Mouse (Mus musculus) large intestine, adult 2 months (tissue): ENCODE data around the gene Enpp1. TPM values are rescaled to one million over a fixed set of nuclear protein-coding genes. Genes with fewer than 3 reads are reported as not detected.

Experiments
- DNase-seq: peaks from one replicate; pipeline ENCODE4 v3.0.0-alpha.2; 2012; ENCODE audit warnings: low read depth, low spot score
- WGBS: fragments of 180-500 bp; shearing (Covaris S2); methylation state at CpG from one replicate; pipeline ENCODE4 v1.1.7; 2018; 5-methylcytosine and 5-hydroxymethylcytosine counted together
- polyA plus RNA-seq: library from polyadenylated mRNA; depleted of rRNA; stranded (reverse); fragments of >200 nt; gene quantifications from 2 replicates; pipeline ENCODE4 v1.2.3, GENCODE M21; 2012

Enpp1 gene
- polyA plus RNA-seq, 1 experiment = 2.9 TPM

GRCm38 (mm10) chr10:24712367-24712761, 405 bp upstream of the Enpp1 start:
- 9% methylated on average over 15 of the region's 15 CpGs for WGBS
- DNase-seq = no peak

GRCm38 (mm10) chr10:24711071-24711470, 888 bp downstream of the Enpp1 start:
- no peak for DNase-seq
- 8% methylated on average over 10 of the region's 10 CpGs for WGBS

GRCm38 (mm10) chr10:24710361-24710760, 1.6 kb downstream of the Enpp1 start:
- 88% methylated on average over 6 of the region's 6 CpGs for WGBS
- no peak for DNase-seq

GRCm38 (mm10) chr10:24707745-24708144, 4.2 kb downstream of the Enpp1 start:
- WGBS = 57% methylated on average over 6 of the region's 6 CpGs

GRCm38 (mm10) chr10:24706431-24707140, 5.4 kb downstream of the Enpp1 start:
- DNase-seq = no peak
- WGBS = 41% methylated on average over 2 of the region's 2 CpGs

More at GRCm38 (mm10) chr10:24707745-24708144, 4.2 kb downstream of the Enpp1 start:
- DNase-seq = no peak

GRCm38 (mm10) chr10:24702698-24703097, 9.3 kb downstream of the Enpp1 start:
- DNase-seq = no peak
- WGBS = 49% methylated on average over 2 of the region's 2 CpGs

- WGBS = 17% methylated on average over 6 of the region's 6 CpGs
- no peak for DNase-seq
Observed at GRCm38 (mm10) chr10:24698131-24698775, 13.7 kb downstream of the Enpp1 start.

GRCm38 (mm10) chr10:24696761-24697160, 15.2 kb downstream of the Enpp1 start:
- WGBS = 76% methylated on average over 3 of the region's 3 CpGs
- DNase-seq = no peak

GRCm38 (mm10) chr10:24695786-24696185, 16.2 kb downstream of the Enpp1 start:
- DNase-seq = no peak
- WGBS = 80% methylated on average over 5 of the region's 5 CpGs

GRCm38 (mm10) chr10:24682518-24683104, 29.3 kb downstream of the Enpp1 start:
- DNase-seq = no peak
- WGBS = 80% methylated on average over 7 of the region's 7 CpGs

- 94% methylated on average over 18 of the region's 18 CpGs for WGBS
- no peak for DNase-seq
Observed at GRCm38 (mm10) chr10:24677681-24678080, 34.3 kb downstream of the Enpp1 start.

GRCm38 (mm10) chr10:24674261-24674660, 37.7 kb downstream of the Enpp1 start:
- DNase-seq = no peak
- WGBS = 68% methylated on average over 6 of the region's 6 CpGs

- DNase-seq = no peak
- 98% methylated on average over 2 of the region's 2 CpGs for WGBS
Observed at GRCm38 (mm10) chr10:24672948-24673347, 39.0 kb downstream of the Enpp1 start.

GRCm38 (mm10) chr10:24670548-24670947, 41.4 kb downstream of the Enpp1 start:
- 86% methylated on average over 6 of the region's 6 CpGs for WGBS
- no peak for DNase-seq

- WGBS = 84% methylated on average over 11 of the region's 11 CpGs
Observed at GRCm38 (mm10) chr10:24650990-24651569, 60.9 kb downstream of the Enpp1 start.

GRCm38 (mm10) chr10:24647996-24648738, 63.8 kb downstream of the Enpp1 start:
- DNase-seq = no peak

More at GRCm38 (mm10) chr10:24650990-24651569, 60.9 kb downstream of the Enpp1 start:
- no peak for DNase-seq

GRCm38 (mm10) chr10:24645169-24645568, 66.8 kb downstream of the Enpp1 start:
- 76% methylated on average over 8 of the region's 8 CpGs for WGBS
- no peak for DNase-seq

More at GRCm38 (mm10) chr10:24647996-24648738, 63.8 kb downstream of the Enpp1 start:
- WGBS = 45% methylated on average over 6 of the region's 6 CpGs

GRCm38 (mm10) chr10:24642796-24643580, 69.0 kb downstream of the Enpp1 start:
- DNase-seq = no peak
- WGBS = 84% methylated on average over 11 of the region's 11 CpGs
